Mouse (Mus musculus): ENCODE data around the gene Cmss1.

The Cmss1 gene

GRCm38 (mm10) chr16:57556244-57556643 is 50.4 kb downstream of the Cmss1 start:
- no peak for DNase-seq

DNA sequence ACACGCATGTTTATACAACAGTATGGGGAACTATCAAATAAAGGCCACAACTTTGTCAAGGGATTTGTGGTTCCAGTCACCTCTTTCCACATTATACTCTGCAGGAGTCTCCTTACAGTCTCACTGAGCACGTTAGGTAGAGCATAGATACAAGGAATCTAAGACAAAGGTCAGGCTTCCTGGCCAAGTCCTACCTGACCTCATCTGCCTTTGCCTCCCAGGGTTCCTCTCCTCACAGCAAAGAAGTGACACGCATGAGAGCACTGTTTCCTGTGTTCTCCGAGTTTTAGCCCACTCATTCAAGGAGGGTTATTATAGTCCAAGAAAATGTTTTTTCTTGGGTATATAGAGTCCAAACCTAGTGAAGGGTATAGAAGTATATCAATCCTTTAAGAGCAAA is 51.0 kb downstream of the Cmss1 start:
- DNase-seq = no peak

DNA sequence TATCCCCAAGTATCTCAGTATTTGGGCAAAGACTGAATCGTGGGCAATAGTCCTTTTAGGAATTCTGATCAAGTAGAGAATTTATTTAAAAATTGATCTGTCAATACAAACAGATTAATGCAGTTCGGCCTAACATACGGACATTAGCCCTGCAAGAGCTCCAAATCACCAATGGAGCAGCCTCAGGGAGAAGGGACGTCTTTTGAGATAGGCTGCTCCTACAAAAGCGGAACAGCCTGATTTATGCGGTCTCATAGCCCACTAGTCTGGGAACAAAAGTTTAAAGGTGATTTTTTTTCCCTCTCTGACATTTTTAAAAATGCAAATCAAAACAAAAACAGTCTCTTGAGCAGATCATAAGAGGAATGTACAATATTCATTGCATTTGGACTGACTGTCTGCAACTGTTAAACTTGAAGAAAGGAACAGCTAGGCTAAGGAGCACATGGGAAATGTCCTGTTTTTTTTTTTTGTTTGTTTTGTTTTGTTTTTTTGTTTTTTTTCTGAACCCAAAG is 51.7 kb downstream of the Cmss1 start:
- DNase-seq = no peak

DNA sequence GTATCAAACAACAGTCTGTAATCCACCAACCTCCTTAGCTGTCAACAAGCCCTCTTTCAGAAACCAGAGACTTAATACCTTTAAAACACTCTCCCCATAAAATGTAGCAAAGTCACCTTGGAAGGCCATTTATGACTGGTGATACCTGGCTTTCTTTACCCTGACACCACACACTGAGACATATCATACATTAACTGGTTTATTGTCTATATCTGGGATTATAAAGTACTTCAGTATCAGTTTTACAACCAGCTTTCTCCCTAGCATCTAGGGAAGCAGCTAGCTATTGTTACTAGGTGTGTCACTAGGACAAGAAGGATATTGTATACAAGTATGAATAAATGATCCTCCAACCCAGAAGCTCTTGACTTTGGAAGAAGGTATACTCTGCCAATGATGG is 53.4 kb downstream of the Cmss1 start:
- no peak for DNase-seq

- DNase-seq = no peak
These were observed 54.0 kb downstream of the Cmss1 start for GRCm38 (mm10) chr16:57552709-57553108.

DNA sequence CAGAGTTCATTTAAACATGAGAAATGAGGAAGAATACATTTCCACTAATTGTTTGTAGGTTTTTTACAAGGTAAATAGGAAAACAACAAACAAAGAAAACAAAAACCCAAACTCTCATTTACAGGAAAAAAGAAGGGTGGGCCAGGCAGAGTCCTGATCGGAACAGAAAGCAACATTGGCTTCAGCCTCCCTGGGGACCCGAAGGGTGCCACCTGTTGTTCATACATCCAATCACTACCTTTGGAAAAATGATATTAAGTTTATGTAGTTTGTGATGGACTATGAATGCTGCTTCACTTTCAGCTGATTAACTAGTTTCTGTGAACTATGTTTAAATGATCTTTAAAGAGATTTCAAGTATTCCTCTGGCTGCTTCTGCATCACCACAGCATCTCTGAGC is 55.0 kb downstream of the Cmss1 start:
- DNase-seq = no peak

- no peak for DNase-seq
These were observed 55.8 kb downstream of the Cmss1 start for GRCm38 (mm10) chr16:57550817-57551216.

- no peak for DNase-seq
These were observed 56.6 kb downstream of the Cmss1 start for GRCm38 (mm10) chr16:57550088-57550487.

DNA sequence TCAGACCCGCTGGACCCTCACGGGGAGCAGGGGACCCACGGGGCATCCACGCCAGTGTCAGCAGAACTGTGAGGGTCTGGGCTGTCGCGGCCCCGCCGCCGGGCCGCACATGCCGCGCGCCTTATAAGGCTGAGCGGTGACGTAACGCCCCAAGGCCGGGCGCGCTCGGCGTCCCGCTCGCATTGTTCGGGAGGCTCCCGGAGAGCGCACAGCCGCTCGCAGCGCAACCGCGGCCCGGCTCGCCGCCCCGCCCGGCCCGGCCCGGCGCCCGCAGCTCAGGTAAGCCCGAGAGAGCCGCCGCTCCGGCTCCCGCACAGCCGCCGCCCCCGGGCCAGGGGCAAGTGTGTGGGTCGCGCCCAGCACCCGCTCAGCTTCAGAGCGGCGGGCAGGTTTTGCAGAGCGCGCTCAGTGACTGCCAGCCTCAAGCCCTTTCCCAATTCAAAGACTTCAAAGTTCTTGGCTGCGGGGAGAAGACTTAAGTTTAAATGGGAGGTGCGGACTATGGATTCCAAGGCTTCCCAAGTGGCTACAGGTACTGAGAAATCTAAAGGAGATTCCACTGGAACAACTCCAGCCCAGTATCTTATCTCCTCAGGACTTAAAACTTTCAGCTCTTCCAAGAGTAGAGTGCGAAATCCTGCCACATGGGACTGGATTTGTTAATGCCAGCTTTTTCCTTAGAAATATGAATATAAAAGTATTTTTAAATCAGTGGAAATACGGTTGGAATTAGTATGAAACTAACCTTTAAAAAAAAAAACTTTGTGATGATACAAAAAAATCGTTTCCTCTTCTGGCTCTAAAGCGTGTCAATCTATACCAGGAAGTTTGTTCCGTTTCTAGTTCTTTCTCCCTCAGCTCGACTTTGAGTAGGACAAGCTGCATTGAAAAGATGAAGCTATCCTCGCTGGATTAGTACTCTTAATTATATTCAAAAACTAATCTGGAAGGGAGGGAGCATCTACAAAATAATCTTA is 57.3 kb downstream of the Cmss1 start:
- peak; percentile 23 to 49 for DNase-seq

- DNase-seq = no peak
These were observed 58.1 kb downstream of the Cmss1 start for GRCm38 (mm10) chr16:57548608-57549007.

- no peak for DNase-seq
These were observed 60.3 kb downstream of the Cmss1 start for GRCm38 (mm10) chr16:57546355-57546754.

GRCm38 (mm10) chr16:57544441-57544840 is 62.2 kb downstream of the Cmss1 start:
- DNase-seq = no peak

GRCm38 (mm10) chr16:57543243-57543642 is 63.4 kb downstream of the Cmss1 start:
- no peak for DNase-seq

DNA sequence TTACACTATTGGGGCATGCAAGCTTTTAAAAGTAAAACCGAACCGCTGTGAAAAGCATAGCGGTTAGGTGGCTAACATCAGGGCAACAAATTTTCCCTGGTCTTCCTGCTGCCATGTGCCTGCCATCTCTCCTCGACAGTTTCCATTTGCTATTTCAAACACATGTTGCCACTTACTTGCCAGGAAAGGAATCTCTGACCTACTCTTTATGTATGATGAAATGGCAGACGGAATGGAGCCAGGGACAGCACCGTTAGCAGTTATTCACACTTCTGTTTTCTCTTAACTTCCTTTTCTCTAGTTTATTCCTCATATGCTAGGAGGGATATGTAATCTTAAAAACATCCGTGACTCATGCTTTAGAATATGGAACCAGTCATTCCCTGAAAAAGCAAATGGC is 70.2 kb downstream of the Cmss1 start:
- no peak for DNase-seq

- DNase-seq = no peak
These were observed 71.9 kb downstream of the Cmss1 start for GRCm38 (mm10) chr16:57534811-57535210.

DNA sequence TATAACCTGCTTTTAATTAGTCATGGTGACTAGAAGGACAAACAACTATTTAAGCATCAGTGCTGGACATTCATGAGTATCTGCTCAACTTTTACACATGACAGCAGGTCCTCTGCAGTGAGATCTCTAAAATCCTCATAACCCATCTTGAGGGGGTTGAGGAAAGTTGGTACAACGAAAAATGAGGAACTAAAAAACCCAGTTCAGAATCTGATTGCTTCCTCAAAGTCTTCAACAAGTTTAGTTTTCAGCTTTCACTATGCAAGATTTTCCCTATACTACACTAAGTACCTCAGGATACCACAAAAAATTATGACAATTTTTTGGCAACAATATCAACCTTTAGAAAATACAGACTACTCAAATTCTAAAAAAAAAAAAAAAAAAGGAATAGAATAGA is 72.3 kb downstream of the Cmss1 start:
- DNase-seq = no peak

DNA sequence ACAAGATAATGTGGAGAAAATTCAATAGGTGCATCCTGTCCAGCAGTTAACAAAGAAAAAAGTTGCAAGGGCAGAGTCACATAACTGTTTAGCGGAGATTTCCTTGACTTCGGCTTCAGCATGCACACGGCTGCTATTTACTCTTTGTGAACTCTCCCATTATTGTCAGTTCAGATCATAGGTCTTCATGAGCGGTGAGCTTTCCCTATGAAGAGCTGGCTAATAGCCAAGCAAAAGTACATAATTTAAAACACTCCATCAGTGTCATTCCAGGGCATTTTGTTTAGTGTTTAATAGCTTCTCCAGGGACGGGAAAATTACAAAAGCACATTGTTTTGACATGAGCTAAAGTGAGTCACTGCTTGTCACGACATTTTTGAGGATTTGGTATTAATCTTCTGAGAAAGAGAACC is 74.6 kb downstream of the Cmss1 start:
- no peak for DNase-seq

DNA sequence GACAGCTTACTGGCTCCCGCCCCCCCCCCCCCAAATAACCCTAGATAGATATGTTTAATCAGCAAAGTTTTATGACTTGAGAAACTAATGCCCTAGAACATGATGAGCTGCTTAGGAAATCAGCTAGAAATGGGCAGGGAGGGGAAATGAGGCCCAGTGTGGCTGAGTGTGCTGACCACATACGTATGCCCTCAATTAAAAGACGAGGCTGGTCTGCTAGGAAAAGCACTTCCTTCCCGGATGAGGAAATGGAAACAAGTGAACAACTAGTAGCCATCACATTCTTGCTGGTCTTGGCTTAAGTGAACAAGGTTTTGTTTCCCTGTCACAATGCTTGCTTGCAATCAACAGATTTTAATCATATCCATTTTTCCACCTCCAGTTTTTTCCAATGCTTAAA is 76.1 kb downstream of the Cmss1 start:
- DNase-seq = no peak

DNA sequence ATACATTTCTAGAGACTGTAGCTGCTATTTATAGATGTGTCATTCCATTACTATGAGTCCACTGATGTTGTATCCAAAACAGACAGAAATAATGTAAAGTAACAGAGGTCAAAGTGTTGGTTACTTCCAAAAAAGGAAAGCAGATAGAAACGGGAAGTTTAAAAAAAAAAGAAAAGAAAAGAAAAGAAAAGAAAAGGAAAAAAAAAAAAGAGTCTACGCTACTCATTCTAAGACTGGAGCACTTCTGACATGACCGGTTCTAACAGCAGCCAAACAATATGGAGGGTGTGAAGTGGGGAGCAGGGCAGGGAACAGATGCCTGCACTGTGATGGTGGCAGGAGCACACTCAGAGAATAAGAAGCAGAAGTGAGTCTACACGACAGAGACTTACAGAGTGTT is 78.2 kb downstream of the Cmss1 start:
- no peak for DNase-seq

GRCm38 (mm10) chr16:57526893-57527292 is 79.8 kb downstream of the Cmss1 start:
- DNase-seq = no peak

GRCm38 (mm10) chr16:57525476-57525875 is 81.2 kb downstream of the Cmss1 start:
- DNase-seq = no peak

- no peak for DNase-seq
These were observed 81.6 kb downstream of the Cmss1 start for GRCm38 (mm10) chr16:57525046-57525445.

- no peak for DNase-seq
These were observed 91.0 kb downstream of the Cmss1 start for GRCm38 (mm10) chr16:57515636-57516035.

- peak in 1 of 2 experiments; percentile 4 for DNase-seq
These were observed 92.3 kb downstream of the Cmss1 start for GRCm38 (mm10) chr16:57514371-57514770.

Measured in cerebellum, postnatal 14 days (tissue).